Mouse (Mus musculus) intestine, postnatal 0 days (tissue): ENCODE data around the gene Stx4a. TPM values are rescaled to one million over a fixed set of nuclear protein-coding genes. Genes with fewer than 3 reads are reported as not detected.

Experiments used
- ATAC-seq: fragments of 200-750 bp; cut with Nextera tagmentation; 2 replicates; pipeline ENCODE4 v1.8.0; 2017; ENCODE audit warnings: mild to moderate bottlenecking, moderate TSS enrichment, moderate library complexity
- H3K27ac ChIP-seq: fragments of 300-500 bp; sonication (generic); 2 replicates; pipeline ENCODE4 v1.5.1; 2014; ENCODE audit warnings: mild to moderate bottlenecking, low read depth, low read length, moderate library complexity
- H3K27me3 ChIP-seq: fragments of 300-500 bp; sonication (generic); replicated peaks from 2 replicates; pipeline ENCODE4 v1.6.1; 2014; ENCODE audit warnings: low read length, mixed read lengths; ENCODE audit not compliant: control insufficient read depth, insufficient read depth
- H3K36me3 ChIP-seq: fragments of 300-500 bp; sonication (generic); 2 replicates; pipeline ENCODE4 v1.6.1; 2014; ENCODE audit warnings: mild to moderate bottlenecking, moderate library complexity; ENCODE audit not compliant: control insufficient read depth, insufficient read depth
- H3K4me1 ChIP-seq: fragments of 300-500 bp; sonication (generic); replicated peaks from 2 replicates; pipeline ENCODE4 v1.6.1; 2014; ENCODE audit warnings: antibody characterized with exemption, low read length, mixed read lengths; ENCODE audit not compliant: control insufficient read depth, insufficient read depth
- H3K4me2 ChIP-seq: fragments of 300-500 bp; sonication (generic); replicated peaks from 2 replicates; pipeline ENCODE4 v1.6.1; 2014; ENCODE audit warnings: low read depth, mild to moderate bottlenecking, moderate library complexity
- H3K4me3 ChIP-seq: fragments of 300-500 bp; sonication (generic); 2 replicates; pipeline ENCODE4 v1.5.1; 2014; ENCODE audit warnings: low read depth, low read length
- H3K9ac ChIP-seq: fragments of 300-500 bp; sonication (generic); 2 replicates; pipeline ENCODE4 v1.6.1; 2014; ENCODE audit warnings: mild to moderate bottlenecking, low read depth, low read length
- H3K9me3 ChIP-seq: fragments of 300-500 bp; sonication (generic); 2 replicates; pipeline ENCODE4 v1.6.1; 2016; ENCODE audit warnings: mixed run types; ENCODE audit not compliant: control insufficient read depth
- CTCF ChIP-seq: sonication (generic); IDR thresholded peaks from 2 replicates; pipeline ENCODE4 v1.5.1; 2016; ENCODE audit warnings: low read depth, mild to moderate bottlenecking, control low read depth, antibody characterized with exemption, moderate library complexity
- WGBS: fragments of 180-500 bp; shearing (Covaris S2); extraction: QIAGEN DNeasy Blood & Tissue Kit; methylation state at CpG from one replicate; pipeline ENCODE4 v1.1.7; 2014; 5-methylcytosine and 5-hydroxymethylcytosine counted together
- polyA plus RNA-seq: library from polyadenylated mRNA; unstranded; fragments of >200 nt; fragmentation: Nextera tagmentation; extraction: Ambion mirVana; gene quantifications from 2 replicates; pipeline ENCODE4 v1.2.1, GENCODE M21; 2015

The Stx4a gene
- polyA plus RNA-seq, 1 experiment from 2014 or later = 38.9 TPM

- Histone ChIP-seq H3K9me3 (no peaks in the 10 kb centered on the region), H3K4me2 (no peak overlapping the region), H3K4me1 (peaks cover 8% of the 10 kb centered on the region; the same call in 1 of the 2 replicates), H3K27me3 (no peaks in the 10 kb centered on the region), H3K9ac (no peak overlapping the region), H3K27ac (no peak overlapping the region), H3K36me3 (peaks cover 61% of the 10 kb centered on the region), H3K4me3 (no peak overlapping the region)
- no peak for ATAC-seq
- TF ChIP-seq CTCF = no peak
- WGBS = 96% methylated on average over 9 of the region's 9 CpGs
Observed at GRCm38 (mm10) chr7:127879301-127879700, 55.2 kb downstream of the Stx4a start.

GRCm38 (mm10) chr7:127880431-127880830, 56.3 kb downstream of the Stx4a start:
- no peaks in the 10 kb centered on the region for H3K9me3 ChIP-seq
- no peak overlapping the region for H3K4me2 ChIP-seq
- no peak overlapping the region for H3K9ac ChIP-seq
- no peak overlapping the region for H3K27ac ChIP-seq
- TF ChIP-seq CTCF = no peak
- no peaks in the 10 kb centered on the region for H3K27me3 ChIP-seq
- peaks cover 5% of the 10 kb centered on the region; the same call in 1 of the 2 replicates for H3K4me1 ChIP-seq
- H3K4me3 ChIP-seq = no peak overlapping the region
- WGBS = 81% methylated on average over 12 of the region's 12 CpGs
- ATAC-seq = no peak
- H3K36me3 ChIP-seq = peaks cover 66% of the 10 kb centered on the region

GRCm38 (mm10) chr7:127885951-127886350, 61.9 kb downstream of the Stx4a start:
- Histone ChIP-seq H3K9me3 (no peaks in the 10 kb centered on the region), H3K27me3 (no peaks in the 10 kb centered on the region), H3K4me3 (no peak overlapping the region), H3K27ac (no peak overlapping the region), H3K4me1 (peaks cover 7% of the 10 kb centered on the region; the same call in 1 of the 2 replicates), H3K4me2 (no peak overlapping the region), H3K9ac (no peak overlapping the region), H3K36me3 (peaks cover 78% of the 10 kb centered on the region)
- 42% methylated on average over 6 of the region's 6 CpGs for WGBS
- no peak for TF ChIP-seq CTCF
- ATAC-seq = no peak

GRCm38 (mm10) chr7:127886551-127886950, 62.5 kb downstream of the Stx4a start:
- WGBS = 75% methylated on average over 6 of the region's 6 CpGs
- ATAC-seq = no peak
- peaks cover 7% of the 10 kb centered on the region; the same call in 1 of the 2 replicates for H3K4me1 ChIP-seq
- H3K27me3 ChIP-seq = no peaks in the 10 kb centered on the region
- H3K4me2 ChIP-seq = no peak overlapping the region
- H3K27ac ChIP-seq = no peak overlapping the region
- TF ChIP-seq CTCF = no peak
- H3K36me3 ChIP-seq = peaks cover 76% of the 10 kb centered on the region
- H3K4me3 ChIP-seq = no peak overlapping the region
- no peak overlapping the region for H3K9ac ChIP-seq
- H3K9me3 ChIP-seq = no peaks in the 10 kb centered on the region

- Histone ChIP-seq H3K4me1 (peaks cover 7% of the 10 kb centered on the region; the same call in 1 of the 2 replicates), H3K4me2 (no peak overlapping the region), H3K27me3 (no peaks in the 10 kb centered on the region), H3K9ac (no peak overlapping the region), H3K36me3 (peaks cover 76% of the 10 kb centered on the region), H3K27ac (no peak overlapping the region), H3K4me3 (no peak overlapping the region), H3K9me3 (no peaks in the 10 kb centered on the region)
- no peak for TF ChIP-seq CTCF
- 77% methylated on average over 8 of the region's 8 CpGs for WGBS
- ATAC-seq = no peak
Observed at GRCm38 (mm10) chr7:127887191-127887590, 63.1 kb downstream of the Stx4a start.

GRCm38 (mm10) chr7:127887781-127888180, 63.7 kb downstream of the Stx4a start:
- no peaks in the 10 kb centered on the region for H3K9me3 ChIP-seq
- peaks cover 7% of the 10 kb centered on the region; the same call in 1 of the 2 replicates for H3K4me1 ChIP-seq
- H3K9ac ChIP-seq = no peak overlapping the region
- H3K27me3 ChIP-seq = no peaks in the 10 kb centered on the region
- no peak overlapping the region for H3K27ac ChIP-seq
- peaks cover 75% of the 10 kb centered on the region for H3K36me3 ChIP-seq
- no peak for ATAC-seq
- H3K4me3 ChIP-seq = no peak overlapping the region
- no peak for TF ChIP-seq CTCF
- 78% methylated on average over 3 of the region's 3 CpGs for WGBS
- H3K4me2 ChIP-seq = no peak overlapping the region

GRCm38 (mm10) chr7:127888821-127889220, 64.7 kb downstream of the Stx4a start:
- no peak overlapping the region for H3K27ac ChIP-seq
- H3K9me3 ChIP-seq = no peaks in the 10 kb centered on the region
- TF ChIP-seq CTCF = no peak
- H3K4me1 ChIP-seq = peaks cover 3% of the 10 kb centered on the region; the same call in 1 of the 2 replicates
- H3K4me3 ChIP-seq = no peak overlapping the region
- no peak overlapping the region for H3K4me2 ChIP-seq
- 72% methylated on average over 3 of the region's 3 CpGs for WGBS
- ATAC-seq = no peak
- no peak overlapping the region for H3K9ac ChIP-seq
- no peaks in the 10 kb centered on the region for H3K27me3 ChIP-seq
- H3K36me3 ChIP-seq = peaks cover 70% of the 10 kb centered on the region
